Mouse (Mus musculus) heart, adult 8-10 months (tissue): ENCODE measurements around the gene Magohb. TPM values are rescaled to one million over a fixed set of nuclear protein-coding genes. Genes with fewer than 3 reads are reported as not detected.
"Not testable (repeated sequence)": the region's sequence is repeated elsewhere in the genome, so short reads cannot be mapped to it uniquely, and the experiment has no call there.

ENCODE experiments used
- DNase-seq: peaks from one replicate; pipeline ENCODE4 v3.0.0; 2022; ENCODE audit warnings: low spot score
- total RNA-seq, 4 experiments: library from RNA; stranded (reverse); gene quantifications; 2 replicates each; pipeline ENCODE4 v1.2.4; 2022

The Magohb gene
- 1 to 10 TPM; 5.3 to 8.1 (median 6.9) TPM for total RNA-seq

GRCm38 (mm10) chr6:131292991-131293788, at the start of gene Magohb:
Gene Magohb (minus strand): TSS chr6:131293244.
- DNase-seq = peak; percentile 76

- DNase-seq = no peak
Observed at GRCm38 (mm10) chr6:131340082-131340481, 47.0 kb upstream of the Magohb start.

- no peak for DNase-seq
Observed at GRCm38 (mm10) chr6:131339309-131339708, 46.3 kb upstream of the Magohb start.

GRCm38 (mm10) chr6:131338787-131339186, 45.7 kb upstream of the Magohb start:
- DNase-seq = no peak

- no peak for DNase-seq
Observed at GRCm38 (mm10) chr6:131327076-131327475, 34.0 kb upstream of the Magohb start.

- DNase-seq = no peak
Observed at GRCm38 (mm10) chr6:131321854-131322639, 29.0 kb upstream of the Magohb start.

- DNase-seq = no peak
Observed at GRCm38 (mm10) chr6:131316155-131317101, 23.4 kb upstream of the Magohb start.

- DNase-seq = no peak
Observed at GRCm38 (mm10) chr6:131308031-131308430, 15.0 kb upstream of the Magohb start.

GRCm38 (mm10) chr6:131304776-131305175, 11.7 kb upstream of the Magohb start:
- no peak for DNase-seq

GRCm38 (mm10) chr6:131298531-131298930, 5.5 kb upstream of the Magohb start:
- no peak for DNase-seq

GRCm38 (mm10) chr6:131294435-131295112, 1.5 kb upstream of the Magohb start:
- DNase-seq = no peak

- DNase-seq = no peak
Observed at GRCm38 (mm10) chr6:131293916-131294315, 872 bp upstream of the Magohb start.

GRCm38 (mm10) chr6:131292276-131292990, 611 bp downstream of the Magohb start:
- no peak for DNase-seq

- no peak for DNase-seq
Observed at GRCm38 (mm10) chr6:131290430-131290829, 2.6 kb downstream of the Magohb start.

- DNase-seq = not testable (repeated sequence)
Observed at GRCm38 (mm10) chr6:131278160-131278559, 14.9 kb downstream of the Magohb start.

- no peak for DNase-seq
Observed at GRCm38 (mm10) chr6:131276659-131277058, 16.4 kb downstream of the Magohb start.

GRCm38 (mm10) chr6:131272311-131272710, 20.7 kb downstream of the Magohb start:
- no peak for DNase-seq

- no peak for DNase-seq
Observed at GRCm38 (mm10) chr6:131270312-131270711, 22.7 kb downstream of the Magohb start.

- DNase-seq = no peak
Observed at GRCm38 (mm10) chr6:131269599-131269998, 23.4 kb downstream of the Magohb start.

GRCm38 (mm10) chr6:131264175-131264574, 28.9 kb downstream of the Magohb start:
- no peak for DNase-seq
